Mouse (Mus musculus): ENCODE data around the gene Gnaq. TPM values are rescaled to one million over a fixed set of nuclear protein-coding genes. Genes with fewer than 3 reads are reported as not detected.

Gene Gnaq
- polyA plus RNA-seq, 1 experiment from 2014 or later = 48.4 TPM

- 82% methylated on average over 4 of the region's 4 CpGs for WGBS
These were observed 207.4 kb downstream of the Gnaq start for GRCm38 (mm10) chr19:16339954-16340586.

DNA sequence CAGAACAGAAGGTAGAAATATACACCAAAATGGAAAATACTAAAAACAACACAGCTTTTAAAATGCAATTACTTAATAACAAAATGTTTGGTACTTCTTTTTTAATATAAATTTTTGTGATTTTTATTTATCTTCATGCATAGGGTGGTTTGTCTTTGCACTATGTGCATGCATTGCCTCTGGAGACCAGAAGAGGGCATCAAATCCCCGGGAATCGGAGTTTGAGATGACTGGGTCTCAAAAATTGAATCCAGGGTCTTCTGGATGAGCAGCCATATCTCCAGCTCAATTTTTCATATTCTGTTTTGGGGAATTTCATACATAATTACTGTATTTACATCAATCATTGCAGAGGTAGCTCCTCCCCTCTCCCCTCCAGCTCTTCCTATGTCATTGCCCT, 210.1 kb downstream of the Gnaq start:
- H3K9me3 ChIP-seq (ENCODE audit: control insufficient read depth, low read length) = no peaks in the 10 kb centered on the region
- H3K27ac ChIP-seq = no peak overlapping the region
- H3K27me3 ChIP-seq (ENCODE audit: control insufficient read depth, insufficient read depth, low read length) = no peaks in the 10 kb centered on the region
- no peak overlapping the region for H3K9ac ChIP-seq
- no peak overlapping the region for H3K4me2 ChIP-seq (replicated peaks)
- DNase-seq (ENCODE audit: low spot score) (no peak), ATAC-seq (ENCODE audit: low FRiP score) (no peak)
- WGBS = 69% methylated on average over 2 of the region's 2 CpGs
- no peaks in the 10 kb centered on the region for H3K36me3 ChIP-seq (replicated peaks; ENCODE audit: control insufficient read depth, insufficient read depth)
- H3K4me1 ChIP-seq (replicated peaks; ENCODE audit: control insufficient read depth, insufficient read depth, low read length) = no peaks in the 10 kb centered on the region
- H3K4me3 ChIP-seq (replicated peaks; ENCODE audit: low read length) = no peak overlapping the region

More at GRCm38 (mm10) chr19:16339954-16340586, 207.4 kb downstream of the Gnaq start:
- Histone ChIP-seq H3K9me3 (ENCODE audit: control insufficient read depth, low read length) (no peaks in the 10 kb centered on the region), H3K27me3 (ENCODE audit: control insufficient read depth, insufficient read depth, low read length) (no peaks in the 10 kb centered on the region), H3K4me3 (replicated peaks; ENCODE audit: low read length) (no peak overlapping the region), H3K4me1 (replicated peaks; ENCODE audit: control insufficient read depth, insufficient read depth, low read length) (no peaks in the 10 kb centered on the region), H3K27ac (no peak overlapping the region), H3K36me3 (replicated peaks; ENCODE audit: control insufficient read depth, insufficient read depth) (peaks cover 14% of the 10 kb centered on the region), H3K9ac (no peak overlapping the region), H3K4me2 (replicated peaks) (no peak overlapping the region)
- DNase-seq (ENCODE audit: low spot score) (no peak), ATAC-seq (ENCODE audit: low FRiP score) (no peak)

- ATAC-seq (ENCODE audit: low FRiP score) (no peak), DNase-seq (ENCODE audit: low spot score) (no peak)
- H3K4me2 ChIP-seq (replicated peaks) = no peak overlapping the region
- H3K9ac ChIP-seq = no peak overlapping the region
- H3K27ac ChIP-seq = no peak overlapping the region
- H3K4me1 ChIP-seq (replicated peaks; ENCODE audit: control insufficient read depth, insufficient read depth, low read length) = no peaks in the 10 kb centered on the region
- no peak overlapping the region for H3K4me3 ChIP-seq (replicated peaks; ENCODE audit: low read length)
- H3K36me3 ChIP-seq (replicated peaks; ENCODE audit: control insufficient read depth, insufficient read depth) = peaks cover 6% of the 10 kb centered on the region; the same call in 1 of the 2 replicates
- no peaks in the 10 kb centered on the region for H3K27me3 ChIP-seq (ENCODE audit: control insufficient read depth, insufficient read depth, low read length)
- WGBS = 95% methylated on average over 2 of the region's 2 CpGs
- H3K9me3 ChIP-seq (ENCODE audit: control insufficient read depth, low read length) = no peaks in the 10 kb centered on the region
These were observed 212.9 kb downstream of the Gnaq start for GRCm38 (mm10) chr19:16345516-16345915.

- WGBS = 84% methylated on average over 3 of the region's 3 CpGs
- no peak overlapping the region for H3K4me2 ChIP-seq (replicated peaks)
These were observed 214.4 kb downstream of the Gnaq start for GRCm38 (mm10) chr19:16347037-16347436.

DNA sequence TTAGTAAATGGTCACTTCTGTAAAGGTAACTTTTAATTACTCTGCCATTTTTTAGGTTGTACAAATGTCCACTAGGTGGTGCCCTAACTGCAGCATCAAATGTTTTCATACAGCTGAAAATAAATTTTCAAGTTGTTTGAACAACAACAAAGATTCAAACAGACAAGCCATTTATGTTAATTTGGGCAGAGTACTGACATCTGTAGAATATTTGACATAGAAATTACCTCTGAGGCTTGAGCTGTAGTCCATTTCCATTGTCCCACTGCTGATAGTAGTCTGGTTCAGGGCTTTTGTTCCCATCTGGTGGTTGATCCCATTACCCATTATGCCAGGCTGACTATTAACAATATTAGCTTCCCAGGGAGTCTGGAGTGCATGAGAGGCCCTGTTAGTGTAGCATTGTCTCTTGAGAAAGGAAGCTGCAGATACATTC, 221.1 kb downstream of the Gnaq start:
- ATAC-seq (ENCODE audit: low FRiP score) (no peak), DNase-seq (ENCODE audit: low spot score) (peak; percentile 70)
- peaks cover 3% of the 10 kb centered on the region; the same call in 1 of the 2 replicates for H3K4me1 ChIP-seq (replicated peaks; ENCODE audit: control insufficient read depth, insufficient read depth, low read length)
- no peak overlapping the region for H3K4me2 ChIP-seq (replicated peaks)
- H3K4me3 ChIP-seq (replicated peaks; ENCODE audit: low read length) = no peak overlapping the region
- H3K9me3 ChIP-seq (ENCODE audit: control insufficient read depth, low read length) = no peaks in the 10 kb centered on the region
- H3K9ac ChIP-seq = no peak overlapping the region
- no peaks in the 10 kb centered on the region for H3K27me3 ChIP-seq (ENCODE audit: control insufficient read depth, insufficient read depth, low read length)
- H3K36me3 ChIP-seq (replicated peaks; ENCODE audit: control insufficient read depth, insufficient read depth) = no peaks in the 10 kb centered on the region
- H3K27ac ChIP-seq = no peak overlapping the region

More at GRCm38 (mm10) chr19:16347037-16347436, 214.4 kb downstream of the Gnaq start:
- DNase-seq (ENCODE audit: low spot score) (no peak), ATAC-seq (ENCODE audit: low FRiP score) (no peak)
- Histone ChIP-seq H3K9ac (no peak overlapping the region), H3K27ac (no peak overlapping the region), H3K4me3 (replicated peaks; ENCODE audit: low read length) (no peak overlapping the region), H3K27me3 (ENCODE audit: control insufficient read depth, insufficient read depth, low read length) (no peaks in the 10 kb centered on the region), H3K9me3 (ENCODE audit: control insufficient read depth, low read length) (no peaks in the 10 kb centered on the region), H3K36me3 (replicated peaks; ENCODE audit: control insufficient read depth, insufficient read depth) (peaks cover 6% of the 10 kb centered on the region; the same call in 1 of the 2 replicates), H3K4me1 (replicated peaks; ENCODE audit: control insufficient read depth, insufficient read depth, low read length) (no peaks in the 10 kb centered on the region)

- no peak overlapping the region for H3K4me3 ChIP-seq (replicated peaks; ENCODE audit: low read length)
- no peak overlapping the region for H3K4me2 ChIP-seq (replicated peaks)
- ATAC-seq (ENCODE audit: low FRiP score) = no peak
- H3K4me1 ChIP-seq (replicated peaks; ENCODE audit: control insufficient read depth, insufficient read depth, low read length) = peaks cover 3% of the 10 kb centered on the region; the same call in 1 of the 2 replicates
- no peaks in the 10 kb centered on the region for H3K9me3 ChIP-seq (ENCODE audit: control insufficient read depth, low read length)
- no peak overlapping the region for H3K27ac ChIP-seq
- DNase-seq (ENCODE audit: low spot score) = no peak
- WGBS = 90% methylated on average over 3 of the region's 3 CpGs
- H3K36me3 ChIP-seq (replicated peaks; ENCODE audit: control insufficient read depth, insufficient read depth) = peaks cover 7% of the 10 kb centered on the region
- H3K9ac ChIP-seq = no peak overlapping the region
- H3K27me3 ChIP-seq (ENCODE audit: control insufficient read depth, insufficient read depth, low read length) = no peaks in the 10 kb centered on the region
These were observed 225.5 kb downstream of the Gnaq start for GRCm38 (mm10) chr19:16358148-16358547.

DNA sequence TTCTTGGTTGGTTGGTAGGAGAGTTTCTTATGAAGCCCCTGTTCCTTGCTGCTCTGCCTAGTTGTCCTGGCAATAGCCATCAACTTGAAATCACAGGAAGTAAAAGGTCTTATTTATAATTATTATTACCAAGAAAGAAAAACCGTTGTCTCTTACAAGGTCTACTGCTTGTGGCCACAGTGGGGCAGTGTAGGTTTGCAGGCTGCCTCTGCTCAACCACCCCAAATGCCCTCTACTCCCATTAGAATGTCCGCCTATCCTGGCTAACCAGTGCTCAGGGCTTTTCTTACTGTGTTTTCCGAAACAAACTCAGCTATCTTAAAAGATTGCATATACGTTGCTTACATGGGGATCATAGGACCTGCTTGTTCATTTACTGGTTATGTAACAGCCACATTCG, 226.3 kb downstream of the Gnaq start:
- H3K36me3 ChIP-seq (replicated peaks; ENCODE audit: control insufficient read depth, insufficient read depth) = peaks cover 7% of the 10 kb centered on the region
- no peaks in the 10 kb centered on the region for H3K27me3 ChIP-seq (ENCODE audit: control insufficient read depth, insufficient read depth, low read length)
- WGBS = 70% methylated on average over 5 of the region's 5 CpGs
- H3K4me1 ChIP-seq (replicated peaks; ENCODE audit: control insufficient read depth, insufficient read depth, low read length) = peaks cover 3% of the 10 kb centered on the region; the same call in 1 of the 2 replicates
- H3K9ac ChIP-seq = no peak overlapping the region
- ATAC-seq (ENCODE audit: low FRiP score) (no peak), DNase-seq (ENCODE audit: low spot score) (no peak)
- H3K4me3 ChIP-seq (replicated peaks; ENCODE audit: low read length) = no peak overlapping the region
- no peak overlapping the region for H3K27ac ChIP-seq
- H3K9me3 ChIP-seq (ENCODE audit: control insufficient read depth, low read length) = no peaks in the 10 kb centered on the region
- no peak overlapping the region for H3K4me2 ChIP-seq (replicated peaks)

GRCm38 (mm10) chr19:16366465-16367063, 233.9 kb downstream of the Gnaq start:
- no peak overlapping the region for H3K9ac ChIP-seq
- no peak overlapping the region for H3K27ac ChIP-seq
- H3K4me2 ChIP-seq (replicated peaks) = no peak overlapping the region
- WGBS = 82% methylated on average over 7 of the region's 7 CpGs
- peaks cover 8% of the 10 kb centered on the region for H3K4me1 ChIP-seq (replicated peaks; ENCODE audit: control insufficient read depth, insufficient read depth, low read length)
- no peaks in the 10 kb centered on the region for H3K27me3 ChIP-seq (ENCODE audit: control insufficient read depth, insufficient read depth, low read length)
- H3K9me3 ChIP-seq (ENCODE audit: control insufficient read depth, low read length) = no peaks in the 10 kb centered on the region
- DNase-seq (ENCODE audit: low spot score) (no peak), ATAC-seq (ENCODE audit: low FRiP score) (no peak)
- peaks cover 5% of the 10 kb centered on the region for H3K36me3 ChIP-seq (replicated peaks; ENCODE audit: control insufficient read depth, insufficient read depth)
- no peak overlapping the region for H3K4me3 ChIP-seq (replicated peaks; ENCODE audit: low read length)

GRCm38 (mm10) chr19:16367218-16367617, 234.6 kb downstream of the Gnaq start:
- Histone ChIP-seq H3K27me3 (ENCODE audit: control insufficient read depth, insufficient read depth, low read length) (no peaks in the 10 kb centered on the region), H3K4me2 (replicated peaks) (no peak overlapping the region), H3K27ac (peak overlapping the region; percentile 53; the same call in 1 of the 2 replicates), H3K4me3 (replicated peaks; ENCODE audit: low read length) (no peak overlapping the region), H3K4me1 (replicated peaks; ENCODE audit: control insufficient read depth, insufficient read depth, low read length) (peaks cover 8% of the 10 kb centered on the region), H3K9ac (no peak overlapping the region), H3K36me3 (replicated peaks; ENCODE audit: control insufficient read depth, insufficient read depth) (no peaks in the 10 kb centered on the region), H3K9me3 (ENCODE audit: control insufficient read depth, low read length) (no peaks in the 10 kb centered on the region)
- WGBS = 61% methylated on average over 10 of the region's 10 CpGs
- peak; percentile 44; the same call in 1 of the 2 replicates for ATAC-seq (ENCODE audit: low FRiP score)
- no peak for DNase-seq (ENCODE audit: low spot score)
